Mouse (Mus musculus) MEL (cell line): ENCODE measurements around the gene Agpat4. TPM values are rescaled to one million over a fixed set of nuclear protein-coding genes. Genes with fewer than 3 reads are reported as not detected.

ENCODE experiments used
- DNase-seq: peaks from one replicate; pipeline ENCODE4 v3.0.0; 2011; ENCODE audit warnings: low read depth, low spot score
- H3K27ac ChIP-seq: 2 replicates; pipeline ENCODE4 v1.5.1; 2012; ENCODE audit warnings: low read depth, mild to moderate bottlenecking, control low read depth, low read length, moderate library complexity; ENCODE audit not compliant: control insufficient read depth
- H3K27me3 ChIP-seq, 2 experiments: fragments of 150-350 bp in 1 of 2; sonication (generic) in 1 of 2; 2 replicates each; pipeline ENCODE4 v1.6.1; 2012; ENCODE audit warnings: low read length in 2 of 2, mild to moderate bottlenecking in 2 of 2, improper control_type of control experiment in 1 of 2, moderate library complexity in 1 of 2; ENCODE audit not compliant: insufficient read depth in 2 of 2, control insufficient read depth in 1 of 2
- H3K36me3 ChIP-seq, 2 experiments: 2 replicates each; pipeline ENCODE4 v1.6.1; 2012 to 2014; ENCODE audit warnings: low read length in 2 of 2, improper control_type of control experiment in 1 of 2, inconsistent platforms in 1 of 2, mild to moderate bottlenecking in 1 of 2; ENCODE audit not compliant: insufficient read depth in 2 of 2, control insufficient read depth in 1 of 2
- H3K4me1 ChIP-seq, 2 experiments: fragments of 150-350 bp in 1 of 2; sonication (generic) in 1 of 2; 2 replicates each; pipeline ENCODE4 v1.6.1; 2012; ENCODE audit warnings: low read length in 2 of 2, improper control_type of control experiment in 1 of 2, mild to moderate bottlenecking in 1 of 2; ENCODE audit not compliant: insufficient read depth in 2 of 2, control insufficient read depth in 1 of 2
- H3K4me3 ChIP-seq, 2 experiments: fragments of 150-350 bp in 1 of 2; sonication (generic) in 1 of 2; 2 replicates each; pipeline ENCODE4 v1.5.1; 2012; ENCODE audit warnings: low read depth in 2 of 2, low read length in 2 of 2, mild to moderate bottlenecking in 2 of 2, moderate library complexity in 2 of 2, control low read depth in 1 of 2, improper control_type of control experiment in 1 of 2; ENCODE audit not compliant: control insufficient read depth in 1 of 2, insufficient read depth in 1 of 2
- H3K79me2 ChIP-seq: 2 replicates; pipeline ENCODE4 v1.6.1; 2012; ENCODE audit warnings: mild to moderate bottlenecking, low read length, moderate library complexity; ENCODE audit not compliant: control insufficient read depth, poor library complexity, insufficient read depth
- H3K9ac ChIP-seq: 2 replicates; pipeline ENCODE4 v1.6.1; 2012; ENCODE audit warnings: low read depth, mild to moderate bottlenecking, control low read depth, low read length, moderate library complexity; ENCODE audit not compliant: control insufficient read depth, poor library complexity, severe bottlenecking
- H3K9me3 ChIP-seq: fragments of 150-350 bp; sonication (generic); replicated peaks from 2 replicates; pipeline ENCODE4 v1.6.1; 2012; ENCODE audit warnings: mild to moderate bottlenecking, low read length, improper control_type of control experiment, moderate library complexity; ENCODE audit not compliant: insufficient read depth
- BHLHE40 ChIP-seq: IDR thresholded peaks from 2 replicates; pipeline ENCODE4 v1.6.1; 2012; ENCODE audit warnings: low read depth, mild to moderate bottlenecking, inconsistent platforms, low read length, improper control_type of control experiment, borderline replicate concordance
- CHD2 ChIP-seq: IDR thresholded peaks from 2 replicates; pipeline ENCODE4 v1.6.1; 2011; ENCODE audit warnings: low read length, improper control_type of control experiment
- ELF1 ChIP-seq: IDR thresholded peaks from 2 replicates; pipeline ENCODE4 v1.6.1; 2014; ENCODE audit warnings: low read depth, mild to moderate bottlenecking, inconsistent platforms, low read length, improper control_type of control experiment, moderate library complexity
- GATA1 ChIP-seq: IDR thresholded peaks from 2 replicates; pipeline ENCODE4 v1.6.1; 2011; ENCODE audit warnings: low read depth, low read length, improper control_type of control experiment
- HCFC1 ChIP-seq: IDR thresholded peaks from 2 replicates; pipeline ENCODE4 v1.6.1; 2012; ENCODE audit warnings: low read depth, mild to moderate bottlenecking, inconsistent platforms, low read length, improper control_type of control experiment, moderate library complexity
- JUND ChIP-seq: IDR thresholded peaks from 2 replicates; pipeline ENCODE4 v1.6.1; 2011; ENCODE audit warnings: low read depth, mild to moderate bottlenecking, improper control_type of control experiment, low read length
- KAT2A ChIP-seq: conservative IDR thresholded peaks from 2 replicates; pipeline ENCODE4 v1.6.1; 2012; ENCODE audit warnings: low read depth, low read length, improper control_type of control experiment, inconsistent platforms
- MAFK ChIP-seq: IDR thresholded peaks from 2 replicates; pipeline ENCODE4 v1.6.1; 2011; ENCODE audit warnings: low read depth, mild to moderate bottlenecking, low read length, improper control_type of control experiment, borderline replicate concordance
- MAX ChIP-seq: IDR thresholded peaks from 2 replicates; pipeline ENCODE4 v1.6.1; 2011; ENCODE audit warnings: low read length, improper control_type of control experiment
- MEF2A ChIP-seq: IDR thresholded peaks from 2 replicates; pipeline ENCODE4 v1.6.1; 2014; ENCODE audit warnings: low read depth, mild to moderate bottlenecking, inconsistent platforms, low read length, improper control_type of control experiment; ENCODE audit not compliant: poor library complexity, insufficient replicate concordance, severe bottlenecking; ENCODE audit errors: extremely low read depth
- MXI1 ChIP-seq: IDR thresholded peaks from 2 replicates; pipeline ENCODE4 v1.6.1; 2011; ENCODE audit warnings: mild to moderate bottlenecking, low read depth, low read length, improper control_type of control experiment
- MYB ChIP-seq: IDR thresholded peaks from 2 replicates; pipeline ENCODE4 v1.6.1; 2011; ENCODE audit warnings: mild to moderate bottlenecking, low read depth, low read length, improper control_type of control experiment
- NRF1 ChIP-seq: IDR thresholded peaks from 2 replicates; pipeline ENCODE4 v1.6.1; 2014; ENCODE audit warnings: low read depth, mild to moderate bottlenecking, inconsistent platforms, low read length, improper control_type of control experiment, moderate library complexity; ENCODE audit not compliant: poor library complexity, insufficient read depth, severe bottlenecking
- POLR2A ChIP-seq, 2 experiments: IDR thresholded peaks; 2 replicates each; pipeline ENCODE4 v1.6.1; 2011 to 2012; ENCODE audit warnings: low read length in 2 of 2, mild to moderate bottlenecking in 2 of 2, control low read depth in 1 of 2, improper control_type of control experiment in 1 of 2, low read depth in 1 of 2, moderate library complexity in 1 of 2; ENCODE audit not compliant: control insufficient read depth in 1 of 2, insufficient read depth in 1 of 2, poor library complexity in 1 of 2
- POLR2AphosphoS2 ChIP-seq: IDR thresholded peaks from 2 replicates; pipeline ENCODE4 v1.6.1; 2011; ENCODE audit warnings: low read length, improper control_type of control experiment
- POLR2AphosphoS5 ChIP-seq: IDR thresholded peaks from 2 replicates; pipeline ENCODE4 v1.6.1; 2012; ENCODE audit warnings: low read depth, borderline replicate concordance, mild to moderate bottlenecking, inconsistent platforms, low read length, moderate library complexity, mixed read lengths
- RCOR1 ChIP-seq: IDR thresholded peaks from 2 replicates; pipeline ENCODE4 v1.6.1; 2012; ENCODE audit warnings: low read depth, mild to moderate bottlenecking, inconsistent platforms, low read length, improper control_type of control experiment
- UBTF ChIP-seq: IDR thresholded peaks from 2 replicates; pipeline ENCODE4 v1.6.1; 2012; ENCODE audit warnings: low read depth, mild to moderate bottlenecking, inconsistent platforms, low read length, improper control_type of control experiment, moderate library complexity, borderline replicate concordance; ENCODE audit not compliant: insufficient read depth
- USF1 ChIP-seq: IDR thresholded peaks from 2 replicates; pipeline ENCODE4 v1.6.1; 2014; ENCODE audit warnings: low read depth, mild to moderate bottlenecking, inconsistent platforms, low read length, improper control_type of control experiment, moderate library complexity
- USF2 ChIP-seq, 2 experiments: IDR thresholded peaks; 2 replicates each; pipeline ENCODE4 v1.6.1; 2011 to 2012; ENCODE audit warnings: improper control_type of control experiment in 2 of 2, low read length in 2 of 2, borderline replicate concordance in 1 of 2, inconsistent platforms in 1 of 2, low read depth in 1 of 2, mild to moderate bottlenecking in 1 of 2; ENCODE audit not compliant: insufficient read depth in 1 of 2
- ZNF384 ChIP-seq: IDR thresholded peaks from 2 replicates; pipeline ENCODE4 v1.6.1; 2012; ENCODE audit warnings: low read depth, mild to moderate bottlenecking, inconsistent platforms, low read length, improper control_type of control experiment
- polyA plus RNA-seq, 2 experiments: library from polyadenylated mRNA; stranded (reverse) in 1 of 2; unstranded in 1 of 2; fragments of >175 nt in 1 of 2; fragments of >200 nt in 1 of 2; gene quantifications; 2 replicates each; pipeline versions ENCODE4 v1.2.1 to v1.2.4; 2012; ENCODE audit warnings: low replicate concordance in 2 of 2, low read depth in 1 of 2; ENCODE audit not compliant: insufficient read length in 2 of 2, insufficient read depth in 1 of 2, missing spikeins in 1 of 2
- total RNA-seq: library from RNA; depleted of rRNA; stranded (reverse); fragments of 300-350 nt; gene quantifications from 2 replicates; pipeline ENCODE4 v1.2.3, GENCODE M21; 2012

The Agpat4 gene
- total and polyA plus RNA-seq, 3 experiments, result 3.3 to 9.3 TPM; not detected in 1

DNA sequence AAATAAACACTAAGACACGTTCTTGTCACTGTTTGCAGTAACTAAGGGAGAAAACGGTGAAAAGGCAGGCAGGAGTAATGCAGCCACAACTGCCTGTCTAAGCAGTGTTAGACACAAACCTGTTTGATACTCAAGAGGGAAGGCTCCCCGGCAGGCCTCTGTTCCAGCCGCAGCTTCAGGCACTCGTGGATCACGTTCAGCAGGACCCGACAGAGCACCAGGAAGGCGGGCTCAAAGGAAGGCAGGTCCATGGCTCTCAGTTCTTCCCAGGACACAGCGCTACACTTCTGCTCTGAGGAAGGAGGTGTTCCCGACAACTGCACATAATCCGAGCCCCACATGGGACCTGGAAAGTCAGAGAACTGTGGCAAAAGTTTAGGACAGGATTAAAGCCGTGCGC, 145.3 kb downstream of the Agpat4 start:
- H3K27ac ChIP-seq, result no peak overlapping the region
- no peaks in the 10 kb centered on the region for H3K27me3 ChIP-seq
- no peaks in the 10 kb centered on the region for H3K36me3 ChIP-seq
- no peak overlapping the region for H3K9ac ChIP-seq
- no peak overlapping the region for H3K4me3 ChIP-seq
- no peaks in the 10 kb centered on the region for H3K9me3 ChIP-seq
- no peaks in the 10 kb centered on the region for H3K4me1 ChIP-seq
- H3K79me2 ChIP-seq, result no peaks in the 10 kb centered on the region
- TF ChIP-seq MAFK (no peak), MXI1 (no peak), MAX (no peak), BHLHE40 (no peak)
- DNase-seq, result no peak

DNA sequence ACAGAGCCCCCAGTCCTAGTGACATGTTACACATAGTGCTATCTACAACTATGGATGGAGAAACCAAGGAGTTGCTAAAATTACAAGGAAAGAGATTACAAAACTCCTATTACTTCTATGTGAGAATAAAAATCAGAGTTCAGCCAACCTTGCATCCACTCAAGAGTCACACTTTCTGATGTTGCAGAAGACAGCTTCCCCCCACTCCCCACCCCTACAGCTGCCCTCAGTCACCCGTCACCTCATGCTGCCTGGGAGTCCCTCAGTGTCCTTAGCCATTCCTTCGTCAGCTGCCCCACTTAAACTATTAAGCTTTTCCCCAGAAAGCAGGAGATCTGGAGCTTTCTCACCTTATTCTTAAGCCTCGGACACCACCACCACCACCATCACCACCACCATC, 145.8 kb downstream of the Agpat4 start:
- Histone ChIP-seq H3K27ac (no peak overlapping the region), H3K27me3 (no peaks in the 10 kb centered on the region), H3K9me3 (no peaks in the 10 kb centered on the region), H3K79me2 (no peaks in the 10 kb centered on the region), H3K4me3 (no peak overlapping the region), H3K4me1 (no peaks in the 10 kb centered on the region), H3K36me3 (no peaks in the 10 kb centered on the region), H3K9ac (no peak overlapping the region)
- TF ChIP-seq USF2 (IDR thresholded peaks at IDR 0.05; ENCODE audit: borderline replicate concordance in 1 of 2, insufficient read depth in 1 of 2, low read depth in 1 of 2, low read length in 2 of 2) (no peak), CHD2 (no peak), RCOR1 (no peak), GATA1 (no peak), MAX (no peak), ZNF384 (no peak), POLR2AphosphoS5 (no peak), POLR2A (IDR thresholded peaks at IDR 0.05; ENCODE audit: control insufficient read depth in 1 of 2, insufficient read depth in 1 of 2, low read depth in 1 of 2, low read length in 2 of 2, poor library complexity in 1 of 2) (no peak), POLR2AphosphoS2 (no peak), MYB (no peak), USF1 (no peak), MAFK (no peak), UBTF (no peak), HCFC1 (no peak), JUND (no peak), NRF1 (no peak), ELF1 (no peak), KAT2A (no peak), MEF2A (no peak)
- no peak for DNase-seq
